Mouse (Mus musculus) intestine, embryonic 15.5 days (tissue): ENCODE measurements at regions not wholly inside any gene's neighbourhood (a gene's known extent, or its start where the extent isn't known, plus 50 kb on each side); places are given as distances from the start of the nearest gene placed in this dataset.

Experiments used
- ATAC-seq: fragments of 200-750 bp; cut with Nextera tagmentation; 2 replicates; pipeline ENCODE4 v1.8.0; 2017; ENCODE audit warnings: moderate TSS enrichment, moderate library complexity
- H3K27ac ChIP-seq: fragments of 300-500 bp; sonication (generic); 2 replicates; pipeline ENCODE4 v1.5.1; 2015; ENCODE audit warnings: mild to moderate bottlenecking, inconsistent platforms
- H3K27me3 ChIP-seq: fragments of 300-500 bp; sonication (generic); replicated peaks from 2 replicates; pipeline ENCODE4 v1.6.1; 2015; ENCODE audit warnings: inconsistent platforms
- H3K36me3 ChIP-seq: fragments of 300-500 bp; sonication (generic); 2 replicates; pipeline ENCODE4 v1.6.1; 2015; ENCODE audit warnings: inconsistent platforms
- H3K4me1 ChIP-seq: fragments of 300-500 bp; sonication (generic); replicated peaks from 2 replicates; pipeline ENCODE4 v1.6.1; 2015; ENCODE audit warnings: inconsistent platforms
- H3K4me2 ChIP-seq: fragments of 300-500 bp; sonication (generic); replicated peaks from 2 replicates; pipeline ENCODE4 v1.6.1; 2015; ENCODE audit warnings: mild to moderate bottlenecking, inconsistent platforms
- H3K4me3 ChIP-seq: fragments of 300-500 bp; sonication (generic); replicated peaks from 2 replicates; pipeline ENCODE4 v1.5.1; 2015; ENCODE audit warnings: inconsistent platforms
- H3K9ac ChIP-seq: fragments of 300-500 bp; sonication (generic); 2 replicates; pipeline ENCODE4 v1.6.1; 2015; ENCODE audit warnings: inconsistent platforms
- H3K9me3 ChIP-seq: fragments of 300-500 bp; sonication (generic); 2 replicates; pipeline ENCODE4 v1.6.1; 2016; ENCODE audit warnings: inconsistent platforms
- WGBS: fragments of 180-500 bp; shearing (Covaris S2); methylation state at CpG from one replicate; pipeline ENCODE4 v1.1.7; 2015; 5-methylcytosine and 5-hydroxymethylcytosine counted together

- 80% methylated on average over 2 of the region's 2 CpGs for WGBS
- H3K4me2 ChIP-seq: no peak overlapping the region
- H3K4me3 ChIP-seq: no peak overlapping the region
- H3K9me3 ChIP-seq: no peaks in the 10 kb centered on the region
- H3K36me3 ChIP-seq: no peaks in the 10 kb centered on the region
- 0 out of 2 replicates have a peak, but pooled peaks cover 3% of the 10 kb centered on the region for H3K4me1 ChIP-seq
- H3K27ac ChIP-seq: no peak overlapping the region
- H3K27me3 ChIP-seq: no peaks in the 10 kb centered on the region
- no peak overlapping the region for H3K9ac ChIP-seq
- no peak for ATAC-seq
Measured at GRCm38 (mm10) chr9:116249791-116250190, 74.6 kb upstream of the Tgfbr2 start.

GRCm38 (mm10) chr9:116245136-116245535 lies 70.0 kb upstream of the Tgfbr2 start:
- Histone ChIP-seq H3K9me3 (no peaks in the 10 kb centered on the region), H3K4me2 (no peak overlapping the region), H3K36me3 (no peaks in the 10 kb centered on the region), H3K4me3 (no peak overlapping the region), H3K9ac (no peak overlapping the region), H3K27ac (no peak overlapping the region), H3K27me3 (no peaks in the 10 kb centered on the region), H3K4me1 (peaks cover 6% of the 10 kb centered on the region; the same call in 1 of the 2 replicates)
- WGBS: 70% methylated on average over 5 of the region's 5 CpGs
- ATAC-seq: peak; percentile 66

GRCm38 (mm10) chr9:116244619-116244899 lies 69.4 kb upstream of the Tgfbr2 start:
- Histone ChIP-seq H3K36me3 (no peaks in the 10 kb centered on the region), H3K4me3 (no peak overlapping the region), H3K27ac (no peak overlapping the region), H3K27me3 (no peaks in the 10 kb centered on the region), H3K4me1 (peaks cover 6% of the 10 kb centered on the region; the same call in 1 of the 2 replicates), H3K9ac (no peak overlapping the region), H3K9me3 (no peaks in the 10 kb centered on the region), H3K4me2 (no peak overlapping the region)
- no peak for ATAC-seq
- 90% methylated on average over 1 of the region's 1 CpGs for WGBS

GRCm38 (mm10) chr9:116243775-116244618 lies 68.8 kb upstream of the Tgfbr2 start:
- Histone ChIP-seq H3K4me3 (no peak overlapping the region), H3K27me3 (no peaks in the 10 kb centered on the region), H3K9ac (no peak overlapping the region), H3K27ac (no peak overlapping the region), H3K9me3 (no peaks in the 10 kb centered on the region), H3K4me1 (peaks cover 6% of the 10 kb centered on the region; the same call in 1 of the 2 replicates), H3K36me3 (no peaks in the 10 kb centered on the region), H3K4me2 (no peak overlapping the region)
- 77% methylated on average over 8 of the region's 8 CpGs for WGBS
- no peak for ATAC-seq

GRCm38 (mm10) chr9:116241933-116242526 lies 66.9 kb upstream of the Tgfbr2 start:
- no peak overlapping the region; the same call in 1 of the 2 replicates for H3K4me2 ChIP-seq
- no peak for ATAC-seq
- WGBS: 76% methylated on average over 5 of the region's 5 CpGs
- no peaks in the 10 kb centered on the region for H3K9me3 ChIP-seq
- H3K27ac ChIP-seq: no peak overlapping the region
- H3K27me3 ChIP-seq: no peaks in the 10 kb centered on the region
- no peak overlapping the region for H3K9ac ChIP-seq
- peaks cover 6% of the 10 kb centered on the region; the same call in 1 of the 2 replicates for H3K4me1 ChIP-seq
- no peaks in the 10 kb centered on the region for H3K36me3 ChIP-seq
- no peak overlapping the region for H3K4me3 ChIP-seq

GRCm38 (mm10) chr9:116241290-116241689 lies 66.1 kb upstream of the Tgfbr2 start:
- H3K27me3 ChIP-seq: no peaks in the 10 kb centered on the region
- no peak overlapping the region for H3K27ac ChIP-seq
- no peak overlapping the region for H3K4me3 ChIP-seq
- H3K36me3 ChIP-seq: no peaks in the 10 kb centered on the region
- H3K9me3 ChIP-seq: no peaks in the 10 kb centered on the region
- peak overlapping the region; percentile 36 for H3K4me2 ChIP-seq
- peaks cover 6% of the 10 kb centered on the region; the same call in 1 of the 2 replicates for H3K4me1 ChIP-seq
- no peak overlapping the region for H3K9ac ChIP-seq
- 26% methylated on average over 10 of the region's 10 CpGs for WGBS
- ATAC-seq: peak; percentile 34

GRCm38 (mm10) chr9:116236836-116237235 lies 61.7 kb upstream of the Tgfbr2 start:
- ATAC-seq: no peak
- H3K9me3 ChIP-seq: no peaks in the 10 kb centered on the region
- H3K4me3 ChIP-seq: no peak overlapping the region
- no peak overlapping the region for H3K9ac ChIP-seq
- no peaks in the 10 kb centered on the region for H3K36me3 ChIP-seq
- peaks cover 6% of the 10 kb centered on the region; the same call in 1 of the 2 replicates for H3K4me1 ChIP-seq
- H3K4me2 ChIP-seq: no peak overlapping the region
- H3K27ac ChIP-seq: no peak overlapping the region
- no peaks in the 10 kb centered on the region for H3K27me3 ChIP-seq

- H3K4me3 ChIP-seq: no peak overlapping the region
- WGBS: 64% methylated on average over 7 of the region's 7 CpGs
- no peaks in the 10 kb centered on the region for H3K4me1 ChIP-seq
- H3K27me3 ChIP-seq: no peaks in the 10 kb centered on the region
- no peak for ATAC-seq
- no peaks in the 10 kb centered on the region for H3K36me3 ChIP-seq
- H3K9me3 ChIP-seq: no peaks in the 10 kb centered on the region
- no peak overlapping the region for H3K4me2 ChIP-seq
- no peak overlapping the region for H3K27ac ChIP-seq
- H3K9ac ChIP-seq: no peak overlapping the region
Measured at GRCm38 (mm10) chr9:116234170-116234569, 59.0 kb upstream of the Tgfbr2 start.

- Histone ChIP-seq H3K4me3 (no peak overlapping the region), H3K4me2 (no peak overlapping the region), H3K9me3 (no peaks in the 10 kb centered on the region), H3K36me3 (no peaks in the 10 kb centered on the region), H3K27me3 (no peaks in the 10 kb centered on the region), H3K27ac (no peak overlapping the region), H3K4me1 (no peaks in the 10 kb centered on the region), H3K9ac (no peak overlapping the region)
- WGBS: 84% methylated on average over 10 of the region's 10 CpGs
- no peak for ATAC-seq
Measured at GRCm38 (mm10) chr9:116232386-116232785, 57.2 kb upstream of the Tgfbr2 start.

- ATAC-seq: no peak
- Histone ChIP-seq H3K36me3 (no peaks in the 10 kb centered on the region), H3K4me2 (no peak overlapping the region), H3K9ac (no peak overlapping the region), H3K4me1 (no peaks in the 10 kb centered on the region), H3K4me3 (no peak overlapping the region), H3K27ac (no peak overlapping the region), H3K27me3 (no peaks in the 10 kb centered on the region), H3K9me3 (no peaks in the 10 kb centered on the region)
- 73% methylated on average over 16 of the region's 16 CpGs for WGBS
Measured at GRCm38 (mm10) chr9:116231351-116232311, 56.5 kb upstream of the Tgfbr2 start.

GRCm38 (mm10) chr9:116230346-116230745 lies 55.2 kb upstream of the Tgfbr2 start:
- Histone ChIP-seq H3K4me2 (no peak overlapping the region), H3K27ac (no peak overlapping the region), H3K27me3 (no peaks in the 10 kb centered on the region), H3K9me3 (no peaks in the 10 kb centered on the region), H3K9ac (no peak overlapping the region), H3K4me3 (no peak overlapping the region), H3K4me1 (no peaks in the 10 kb centered on the region), H3K36me3 (no peaks in the 10 kb centered on the region)
- ATAC-seq: no peak
- WGBS: 87% methylated on average over 7 of the region's 7 CpGs

GRCm38 (mm10) chr9:116228443-116228842 lies 53.3 kb upstream of the Tgfbr2 start:
- WGBS: 40% methylated on average over 9 of the region's 9 CpGs
- Histone ChIP-seq H3K27me3 (no peaks in the 10 kb centered on the region), H3K36me3 (no peaks in the 10 kb centered on the region), H3K27ac (no peak overlapping the region), H3K9me3 (no peaks in the 10 kb centered on the region), H3K9ac (no peak overlapping the region), H3K4me1 (no peaks in the 10 kb centered on the region), H3K4me2 (0 out of 2 replicates have a peak overlapping the region, but pooled peaks have one; percentile 2), H3K4me3 (no peak overlapping the region)
- ATAC-seq: no peak
